Mouse (Mus musculus): ENCODE data around the gene Ndufs6.

- no peak for TF ChIP-seq CTCF (conservative IDR thresholded peaks at IDR 0.05; ENCODE audit: low read length)
- no peak for TF ChIP-seq NANOG (IDR thresholded peaks at IDR 0.05; ENCODE audit: borderline replicate concordance, low read length)
- no peak for TF ChIP-seq POU5F1 (IDR thresholded peaks at IDR 0.05; ENCODE audit: borderline replicate concordance, low read length)
Observed at GRCm38 (mm10) chr13:73271336-73272242, 56.8 kb downstream of the Ndufs6 start.

Measured in E14TG2a.4 (cell line).